Mouse (Mus musculus): ENCODE measurements around the gene Serpinb2.

- TF ChIP-seq CTCF (IDR thresholded peaks at IDR 0.05) (no peak), EP300 (IDR thresholded peaks at IDR 0.05) (no peak)
Observed at GRCm38 (mm10) chr1:107529365-107530052, 18.3 kb downstream of the Serpinb2 start.
